Mouse (Mus musculus): ENCODE measurements around the gene Hist1h3d. TPM values are rescaled to one million over a fixed set of nuclear protein-coding genes. Genes with fewer than 3 reads are reported as not detected.
"Not testable (repeated sequence)": the region's sequence is repeated elsewhere in the genome, so short reads cannot be mapped to it uniquely, and the experiment has no call there.

Hist1h3d gene
- total RNA-seq, 2 experiments from 2014 or later, result 123 to 189 TPM

GRCm38 (mm10) chr13:23539821-23540220 lies 35.7 kb upstream of the Hist1h3d start:
- not testable (repeated sequence) for ATAC-seq (replicated peaks; ENCODE audit: low FRiP score, low TSS enrichment, poor library complexity, severe bottlenecking)

- no peak for ATAC-seq (replicated peaks; ENCODE audit: low FRiP score, low TSS enrichment, poor library complexity, severe bottlenecking)
These were observed 34.1 kb upstream of the Hist1h3d start for GRCm38 (mm10) chr13:23541497-23541896.

- ATAC-seq (replicated peaks; ENCODE audit: low FRiP score, low TSS enrichment, poor library complexity, severe bottlenecking), result not testable (repeated sequence)
These were observed 33.2 kb upstream of the Hist1h3d start for GRCm38 (mm10) chr13:23542225-23542980.

GRCm38 (mm10) chr13:23542999-23543607 lies 32.5 kb upstream of the Hist1h3d start, which contains the start of gene Hist1h2bh:
TSS of gene Hist1h2bh (minus strand) at chr13:23543392.
- peak; percentile 89 for ATAC-seq (replicated peaks; ENCODE audit: low FRiP score, low TSS enrichment, poor library complexity, severe bottlenecking)

- peak; percentile 79 for ATAC-seq (replicated peaks; ENCODE audit: low FRiP score, low TSS enrichment, poor library complexity, severe bottlenecking)
These were observed 31.4 kb upstream of the Hist1h3d start, which contains the start of gene Hist1h3f for GRCm38 (mm10) chr13:23543965-23544786. TSS of gene Hist1h3f (plus strand) at chr13:23544052.

- ATAC-seq (replicated peaks; ENCODE audit: low FRiP score, low TSS enrichment, poor library complexity, severe bottlenecking), result peak; percentile 31
These were observed 30.8 kb upstream of the Hist1h3d start for GRCm38 (mm10) chr13:23544787-23545120.

- no peak for ATAC-seq (replicated peaks; ENCODE audit: low FRiP score, low TSS enrichment, poor library complexity, severe bottlenecking)
These were observed 28.9 kb upstream of the Hist1h3d start for GRCm38 (mm10) chr13:23546694-23547093.

- no peak for ATAC-seq (replicated peaks; ENCODE audit: low FRiP score, low TSS enrichment, poor library complexity, severe bottlenecking)
These were observed 24.8 kb upstream of the Hist1h3d start for GRCm38 (mm10) chr13:23550761-23551145.

GRCm38 (mm10) chr13:23551146-23551834 lies 24.3 kb upstream of the Hist1h3d start, which contains the start of gene Hist1h4f:
TSS of gene Hist1h4f (minus strand) at chr13:23551648.
- peak; percentile 61 for ATAC-seq (replicated peaks; ENCODE audit: low FRiP score, low TSS enrichment, poor library complexity, severe bottlenecking)

- ATAC-seq (replicated peaks; ENCODE audit: low FRiP score, low TSS enrichment, poor library complexity, severe bottlenecking), result no peak
These were observed 23.3 kb upstream of the Hist1h3d start for GRCm38 (mm10) chr13:23551931-23552914.

- ATAC-seq (replicated peaks; ENCODE audit: low FRiP score, low TSS enrichment, poor library complexity, severe bottlenecking), result no peak
These were observed 22.6 kb upstream of the Hist1h3d start, which contains the start of gene Hist1h1d for GRCm38 (mm10) chr13:23552962-23553361. TSS of gene Hist1h1d (plus strand) at chr13:23553262.

- no peak for ATAC-seq (replicated peaks; ENCODE audit: low FRiP score, low TSS enrichment, poor library complexity, severe bottlenecking)
These were observed 21.2 kb upstream of the Hist1h3d start for GRCm38 (mm10) chr13:23554393-23554792.

- ATAC-seq (replicated peaks; ENCODE audit: low FRiP score, low TSS enrichment, poor library complexity, severe bottlenecking), result peak; percentile 66
These were observed 20.4 kb upstream of the Hist1h3d start for GRCm38 (mm10) chr13:23554925-23555838.

- ATAC-seq (replicated peaks; ENCODE audit: low FRiP score, low TSS enrichment, poor library complexity, severe bottlenecking), result peak; percentile 60
These were observed 19.6 kb upstream of the Hist1h3d start for GRCm38 (mm10) chr13:23555839-23556416.

- no peak for ATAC-seq (replicated peaks; ENCODE audit: low FRiP score, low TSS enrichment, poor library complexity, severe bottlenecking)
These were observed 18.7 kb upstream of the Hist1h3d start for GRCm38 (mm10) chr13:23556906-23557305.

- ATAC-seq (replicated peaks; ENCODE audit: low FRiP score, low TSS enrichment, poor library complexity, severe bottlenecking), result not testable (repeated sequence)
These were observed 14.9 kb upstream of the Hist1h3d start for GRCm38 (mm10) chr13:23560699-23561098.

GRCm38 (mm10) chr13:23561531-23561882 lies 14.1 kb upstream of the Hist1h3d start:
- ATAC-seq (replicated peaks; ENCODE audit: low FRiP score, low TSS enrichment, poor library complexity, severe bottlenecking), result not testable (repeated sequence)

Data from megakaryocyte-erythroid progenitor cell, adult 5-6 weeks (primary cell).